In genomic region chr15:98726079-98726478, GRCm38 (mm10) we compare ENCODE assay signal across 17 mouse cellular contexts. TPM values are rescaled to one million over a fixed set of nuclear protein-coding genes. Genes with fewer than 3 reads are reported as not detected.
A peak's percentile ranks its signal among the peaks of the same experiment; 100 is the strongest.
DNase-seq lines count a peak whose midpoint lies in the region; ATAC-seq lines count a peak whose summit lies in the region.
"Had no signal": no experiment of that assay in that cellular context is flagged by ENCODE, and none has a peak within 500 bp of the region (broad histone marks: within the 10 kb centered on the region; RNA-seq: fewer than 3 reads in every experiment).

No protein-coding gene starts in this region.

- H3K4me1 ChIP-seq in limb, embryonic 12.5 days (replicated peaks), result peaks cover 46% of the 10 kb centered on the region
- H3K4me1 ChIP-seq in limb, embryonic 10.5 days, result peaks cover 61% of the 10 kb centered on the region
- H3K4me1 ChIP-seq in embryonic facial prominence, embryonic 10.5 days, result peaks cover 64% of the 10 kb centered on the region
- H3K4me1 ChIP-seq in limb, embryonic 15.5 days, result peaks cover 48% of the 10 kb centered on the region
- H3K4me1 ChIP-seq in forebrain, embryonic 13.5 days, result peaks cover 39% of the 10 kb centered on the region

- H3K4me3 ChIP-seq in limb, embryonic 12.5 days (replicated peaks), result no peak overlapping the region
- H3K4me3 ChIP-seq in limb, embryonic 10.5 days, result no peak overlapping the region
- H3K4me3 ChIP-seq in embryonic facial prominence, embryonic 10.5 days, result peak overlapping the region; percentile 65; the same call in 1 of the 2 replicates
- H3K4me3 ChIP-seq in limb, embryonic 15.5 days, result no peak overlapping the region
- H3K4me3 ChIP-seq in forebrain, embryonic 13.5 days, result no peak overlapping the region
- H3K4me3 ChIP-seq: hindbrain, embryonic 13.5 days; left cerebral cortex, adult 2 months; megakaryocyte, embryonic 14.5 days had no signal

- H3K27ac ChIP-seq in limb, embryonic 12.5 days, result no peak overlapping the region
- H3K27ac ChIP-seq in limb, embryonic 10.5 days, result no peak overlapping the region
- no peak overlapping the region for H3K27ac ChIP-seq in embryonic facial prominence, embryonic 10.5 days (replicated peaks)
- H3K27ac ChIP-seq in limb, embryonic 15.5 days, result no peak overlapping the region
- no peak overlapping the region for H3K27ac ChIP-seq in forebrain, embryonic 13.5 days
- H3K27ac ChIP-seq: forebrain, embryonic 10.5 days; hindbrain, embryonic 13.5 days; left cerebral cortex, adult 2 months had no signal

- DNase-seq in limb, embryonic 10.5 days (ENCODE audit: low spot score), result no peak
- peak; percentile 47 for DNase-seq in ES-CJ7 (ENCODE audit: low read depth, low spot score)
- no peak for DNase-seq in embryonic facial prominence, embryonic 10.5 days (ENCODE audit: low spot score)
- DNase-seq: cerebellum, adult 8-10 months; embryo, embryonic 11 days; thymus, adult 2 months had no signal

- peak overlapping the region; percentile 96 for H3K4me2 ChIP-seq in limb, embryonic 12.5 days
- H3K4me2 ChIP-seq in limb, embryonic 15.5 days, result peak overlapping the region; percentile 95; the same call in 1 of the 2 replicates
- H3K4me2 ChIP-seq in forebrain, embryonic 13.5 days, result no peak overlapping the region
- H3K4me2 ChIP-seq: hindbrain, embryonic 13.5 days had no signal

- no peaks in the 10 kb centered on the region for H3K9me3 ChIP-seq in limb, embryonic 12.5 days
- H3K9me3 ChIP-seq in limb, embryonic 10.5 days (replicated peaks), result no peaks in the 10 kb centered on the region
- H3K9me3 ChIP-seq in embryonic facial prominence, embryonic 10.5 days, result no peaks in the 10 kb centered on the region
- H3K9me3 ChIP-seq in limb, embryonic 15.5 days, result no peaks in the 10 kb centered on the region
- no peaks in the 10 kb centered on the region for H3K9me3 ChIP-seq in forebrain, embryonic 13.5 days (replicated peaks)
- H3K9me3 ChIP-seq: forebrain, embryonic 10.5 days; hindbrain, embryonic 13.5 days; megakaryocyte, embryonic 14.5 days had no signal

- no peaks in the 10 kb centered on the region for H3K36me3 ChIP-seq in limb, embryonic 12.5 days
- no peaks in the 10 kb centered on the region for H3K36me3 ChIP-seq in limb, embryonic 10.5 days
- H3K36me3 ChIP-seq in embryonic facial prominence, embryonic 10.5 days (replicated peaks), result no peaks in the 10 kb centered on the region
- no peaks in the 10 kb centered on the region for H3K36me3 ChIP-seq in limb, embryonic 15.5 days
- H3K36me3 ChIP-seq in forebrain, embryonic 13.5 days (ENCODE audit: poor library complexity, severe bottlenecking), result no peaks in the 10 kb centered on the region
- H3K36me3 ChIP-seq: forebrain, embryonic 10.5 days; hindbrain, embryonic 13.5 days had no signal

- WGBS in limb, embryonic 12.5 days, result 72% methylated on average over 4 of the region's 4 CpGs
- 79% methylated on average over 4 of the region's 4 CpGs for WGBS in limb, embryonic 10.5 days
- 78% methylated on average over 4 of the region's 4 CpGs for WGBS in embryonic facial prominence, embryonic 10.5 days
- 71% methylated on average over 4 of the region's 4 CpGs for WGBS in limb, embryonic 15.5 days
- WGBS in forebrain, embryonic 13.5 days, result 75% methylated on average over 4 of the region's 4 CpGs

- H3K9ac ChIP-seq in limb, embryonic 12.5 days (replicated peaks), result no peak overlapping the region
- H3K9ac ChIP-seq in limb, embryonic 15.5 days, result no peak overlapping the region
- H3K9ac ChIP-seq in forebrain, embryonic 13.5 days, result no peak overlapping the region
- H3K9ac ChIP-seq: hindbrain, embryonic 13.5 days had no signal

- ATAC-seq in limb, embryonic 12.5 days (ENCODE audit: insufficient number of reproducible peaks, insufficient read depth, low FRiP score, low TSS enrichment, low read depth), result no peak
- no peak for ATAC-seq in limb, embryonic 15.5 days (ENCODE audit: insufficient number of reproducible peaks, low FRiP score, low TSS enrichment, low read depth)
- ATAC-seq in granulocyte monocyte progenitor cell, adult 5-6 weeks (replicated peaks; ENCODE audit: poor library complexity, severe bottlenecking), result no peak
- no peak for ATAC-seq in forebrain, embryonic 13.5 days
- ATAC-seq: CD4-positive, CD25-positive, alpha-beta regulatory T cell, adult 4 months; intestine, embryonic 16.5 days had no signal

- H3K27me3 ChIP-seq in limb, embryonic 12.5 days, result peaks cover 7% of the 10 kb centered on the region
- peaks cover 14% of the 10 kb centered on the region for H3K27me3 ChIP-seq in limb, embryonic 10.5 days (ENCODE audit: low read depth, poor library complexity, severe bottlenecking)
- H3K27me3 ChIP-seq in embryonic facial prominence, embryonic 10.5 days (replicated peaks; ENCODE audit: low read depth, poor library complexity, severe bottlenecking), result peaks cover 20% of the 10 kb centered on the region
- no peaks in the 10 kb centered on the region for H3K27me3 ChIP-seq in limb, embryonic 15.5 days
- peaks cover 37% of the 10 kb centered on the region for H3K27me3 ChIP-seq in forebrain, embryonic 13.5 days

RNA-seq across cellular contexts. Expression of gene Fkbp11, which starts 1.9 kb away (rescaled TPM):
- 25.4 and 28.0 TPM in 2 replicates for polyA plus RNA-seq in limb, embryonic 12.5 days (2016; fragmentation: Nextera tagmentation; extraction: Ambion mirVana)
- 26.8 and 28.9 TPM in 2 replicates for polyA plus RNA-seq in limb, embryonic 10.5 days (2016; fragmentation: Nextera tagmentation; extraction: Ambion mirVana)
- polyA plus RNA-seq in embryonic facial prominence, embryonic 10.5 days (2016; fragmentation: Nextera tagmentation; extraction: Ambion mirVana), result 23.2 and 26.3 TPM in 2 replicates
- 90.0 and 101 TPM in 2 replicates for polyA plus RNA-seq in limb, embryonic 15.5 days (2015; fragmentation: Nextera tagmentation; extraction: Ambion mirVana)
- 37.6 and 39.9 TPM in 2 replicates for total RNA-seq in granulocyte monocyte progenitor cell, adult 5-6 weeks (2014; fragmentation: Nextera tagmentation)
- total RNA-seq in granulocyte monocyte progenitor cell, adult 5-6 weeks (2017), result 63.8 and 66.3 TPM in 2 replicates
- polyA plus RNA-seq in forebrain, embryonic 13.5 days (2015; fragmentation: Nextera tagmentation; extraction: Ambion mirVana), result 3.0 and 4.9 TPM in 2 replicates

RNA-seq across cellular contexts. Expression of gene Ccdc65, which starts 18.1 kb away (rescaled TPM):
- 0.50 and 0.70 TPM in 2 replicates for polyA plus RNA-seq in limb, embryonic 12.5 days (2016; fragmentation: Nextera tagmentation; extraction: Ambion mirVana)
- 0.34 and 0.64 TPM in 2 replicates for polyA plus RNA-seq in limb, embryonic 10.5 days (2016; fragmentation: Nextera tagmentation; extraction: Ambion mirVana)
- 0.60 and 0.80 TPM in 2 replicates for polyA plus RNA-seq in embryonic facial prominence, embryonic 10.5 days (2016; fragmentation: Nextera tagmentation; extraction: Ambion mirVana)
- 0.65 and 0.74 TPM in 2 replicates for polyA plus RNA-seq in limb, embryonic 15.5 days (2015; fragmentation: Nextera tagmentation; extraction: Ambion mirVana)
- total RNA-seq in granulocyte monocyte progenitor cell, adult 5-6 weeks (2014; fragmentation: Nextera tagmentation), result not detected in 2 replicates
- not detected in 2 replicates for total RNA-seq in granulocyte monocyte progenitor cell, adult 5-6 weeks (2017)
- polyA plus RNA-seq in forebrain, embryonic 13.5 days (2015; fragmentation: Nextera tagmentation; extraction: Ambion mirVana), result 2.1 TPM in 2 replicates
- polyA plus RNA-seq: CD4-positive, CD25-positive, alpha-beta regulatory T cell, adult 4 months; liver, embryonic 16.5 days had no signal

RNA-seq across cellular contexts. Expression of gene Arf3, which starts 36.9 kb away (rescaled TPM):
- polyA plus RNA-seq in limb, embryonic 12.5 days (2016; fragmentation: Nextera tagmentation; extraction: Ambion mirVana), result 46.5 and 54.1 TPM in 2 replicates
- 44.3 and 49.1 TPM in 2 replicates for polyA plus RNA-seq in limb, embryonic 10.5 days (2016; fragmentation: Nextera tagmentation; extraction: Ambion mirVana)
- polyA plus RNA-seq in embryonic facial prominence, embryonic 10.5 days (2016; fragmentation: Nextera tagmentation; extraction: Ambion mirVana), result 41.6 and 43.1 TPM in 2 replicates
- 41.7 and 49.3 TPM in 2 replicates for polyA plus RNA-seq in limb, embryonic 15.5 days (2015; fragmentation: Nextera tagmentation; extraction: Ambion mirVana)
- 39.0 and 41.4 TPM in 2 replicates for total RNA-seq in granulocyte monocyte progenitor cell, adult 5-6 weeks (2014; fragmentation: Nextera tagmentation)
- 29.9 and 32.7 TPM in 2 replicates for total RNA-seq in granulocyte monocyte progenitor cell, adult 5-6 weeks (2017)
- 49.2 and 55.1 TPM in 2 replicates for polyA plus RNA-seq in forebrain, embryonic 13.5 days (2015; fragmentation: Nextera tagmentation; extraction: Ambion mirVana)

RNA-seq across cellular contexts. Expression of gene Rnd1, which starts 48.8 kb away (rescaled TPM):
- polyA plus RNA-seq in limb, embryonic 12.5 days (2016; fragmentation: Nextera tagmentation; extraction: Ambion mirVana), result 0.24 and 0.54 TPM in 2 replicates
- 0.38 and 0.62 TPM in 2 replicates for polyA plus RNA-seq in limb, embryonic 10.5 days (2016; fragmentation: Nextera tagmentation; extraction: Ambion mirVana)
- polyA plus RNA-seq in embryonic facial prominence, embryonic 10.5 days (2016; fragmentation: Nextera tagmentation; extraction: Ambion mirVana), result 0.88 and 1.5 TPM in 2 replicates
- polyA plus RNA-seq in limb, embryonic 15.5 days (2015; fragmentation: Nextera tagmentation; extraction: Ambion mirVana), result 0.71 and 0.95 TPM in 2 replicates
- total RNA-seq in granulocyte monocyte progenitor cell, adult 5-6 weeks (2014; fragmentation: Nextera tagmentation), result 0.11 and 0.39 TPM in 2 replicates
- 0.67 and 2.7 TPM in 2 replicates for total RNA-seq in granulocyte monocyte progenitor cell, adult 5-6 weeks (2017)
- polyA plus RNA-seq in forebrain, embryonic 13.5 days (2015; fragmentation: Nextera tagmentation; extraction: Ambion mirVana), result 6.3 and 7.0 TPM in 2 replicates

RNA-seq across cellular contexts. Expression of gene Wnt10b, which starts 51.9 kb away (rescaled TPM):
- 1.5 and 1.7 TPM in 2 replicates for polyA plus RNA-seq in limb, embryonic 12.5 days (2016; fragmentation: Nextera tagmentation; extraction: Ambion mirVana)
- polyA plus RNA-seq in limb, embryonic 10.5 days (2016; fragmentation: Nextera tagmentation; extraction: Ambion mirVana), result 0.62 and 0.99 TPM in 2 replicates
- 0.34 and 0.40 TPM in 2 replicates for polyA plus RNA-seq in embryonic facial prominence, embryonic 10.5 days (2016; fragmentation: Nextera tagmentation; extraction: Ambion mirVana)
- 6.0 and 7.0 TPM in 2 replicates for polyA plus RNA-seq in limb, embryonic 15.5 days (2015; fragmentation: Nextera tagmentation; extraction: Ambion mirVana)
- total RNA-seq in granulocyte monocyte progenitor cell, adult 5-6 weeks (2014; fragmentation: Nextera tagmentation), result 0.47 TPM in 1 of 2 replicates, not detected in the other
- total RNA-seq in granulocyte monocyte progenitor cell, adult 5-6 weeks (2017), result 0.26 TPM in 1 of 2 replicates, not detected in the other
- polyA plus RNA-seq in forebrain, embryonic 13.5 days (2015; fragmentation: Nextera tagmentation; extraction: Ambion mirVana), result not detected in 2 replicates
- polyA plus RNA-seq: CD4-positive, CD25-positive, alpha-beta regulatory T cell, adult 4 months; liver, embryonic 16.5 days had no signal
